Mouse (Mus musculus): Measurements from ENCODE around the gene Klf15.

The Klf15 gene

GRCm38 (mm10) chr6:90491956-90492744 lies 29.8 kb downstream of the Klf15 start:
- no peak for DNase-seq (ENCODE audit: low read depth, low spot score)

GRCm38 (mm10) chr6:90494155-90494554 lies 31.8 kb downstream of the Klf15 start:
- DNase-seq (ENCODE audit: low read depth, low spot score), result no peak

GRCm38 (mm10) chr6:90494566-90494965 lies 32.2 kb downstream of the Klf15 start:
- DNase-seq (ENCODE audit: low read depth, low spot score), result no peak

- DNase-seq (ENCODE audit: low read depth, low spot score), result no peak
Observed at GRCm38 (mm10) chr6:90495282-90495912, 33.0 kb downstream of the Klf15 start.

GRCm38 (mm10) chr6:90496217-90496616 lies 33.8 kb downstream of the Klf15 start:
- DNase-seq (ENCODE audit: low read depth, low spot score), result no peak

GRCm38 (mm10) chr6:90499509-90499908 lies 37.1 kb downstream of the Klf15 start:
- no peak for DNase-seq (ENCODE audit: low read depth, low spot score)

GRCm38 (mm10) chr6:90501222-90501940 lies 39.0 kb downstream of the Klf15 start:
- DNase-seq (ENCODE audit: low read depth, low spot score), result no peak

- no peak for DNase-seq (ENCODE audit: low read depth, low spot score)
Observed at GRCm38 (mm10) chr6:90505906-90506305, 43.5 kb downstream of the Klf15 start.

- DNase-seq (ENCODE audit: low read depth, low spot score), result no peak
Observed at GRCm38 (mm10) chr6:90506673-90507311, 44.4 kb downstream of the Klf15 start.

GRCm38 (mm10) chr6:90507443-90507842 lies 45.1 kb downstream of the Klf15 start:
- no peak for DNase-seq (ENCODE audit: low read depth, low spot score)

GRCm38 (mm10) chr6:90508197-90508624 lies 45.8 kb downstream of the Klf15 start:
- DNase-seq (ENCODE audit: low read depth, low spot score), result peak; percentile 39

- DNase-seq (ENCODE audit: low read depth, low spot score), result no peak
Observed at GRCm38 (mm10) chr6:90509085-90509484, 46.7 kb downstream of the Klf15 start.

GRCm38 (mm10) chr6:90512416-90512815 lies 50.0 kb downstream of the Klf15 start:
- no peak for DNase-seq (ENCODE audit: low read depth, low spot score)

GRCm38 (mm10) chr6:90513074-90513856 lies 50.9 kb downstream of the Klf15 start:
- no peak for DNase-seq (ENCODE audit: low read depth, low spot score)

GRCm38 (mm10) chr6:90514369-90514768 lies 52.0 kb downstream of the Klf15 start:
- no peak for DNase-seq (ENCODE audit: low read depth, low spot score)

- peak; percentile 61 for DNase-seq (ENCODE audit: low read depth, low spot score)
Observed at GRCm38 (mm10) chr6:90514883-90515405, 52.6 kb downstream of the Klf15 start.

GRCm38 (mm10) chr6:90518892-90519291 lies 56.5 kb downstream of the Klf15 start:
- DNase-seq (ENCODE audit: low read depth, low spot score), result no peak

GRCm38 (mm10) chr6:90519375-90519774 lies 57.0 kb downstream of the Klf15 start:
- DNase-seq (ENCODE audit: low read depth, low spot score), result no peak

Measured in WW6 (cell line).